Mouse (Mus musculus) retina, postnatal 7 days (tissue): Measurements from ENCODE around the gene Wdr24.

Source experiments
- DNase-seq: peaks from one replicate; pipeline ENCODE4 v3.0.0-alpha.2; 2012; ENCODE audit warnings: low read depth, low spot score

The Wdr24 gene

GRCm38 (mm10) chr17:25831451-25832281, 8.2 kb downstream of the Wdr24 start:
- no peak for DNase-seq

GRCm38 (mm10) chr17:25832436-25833290, 9.2 kb downstream of the Wdr24 start:
- peak; percentile 98 for DNase-seq

DNA sequence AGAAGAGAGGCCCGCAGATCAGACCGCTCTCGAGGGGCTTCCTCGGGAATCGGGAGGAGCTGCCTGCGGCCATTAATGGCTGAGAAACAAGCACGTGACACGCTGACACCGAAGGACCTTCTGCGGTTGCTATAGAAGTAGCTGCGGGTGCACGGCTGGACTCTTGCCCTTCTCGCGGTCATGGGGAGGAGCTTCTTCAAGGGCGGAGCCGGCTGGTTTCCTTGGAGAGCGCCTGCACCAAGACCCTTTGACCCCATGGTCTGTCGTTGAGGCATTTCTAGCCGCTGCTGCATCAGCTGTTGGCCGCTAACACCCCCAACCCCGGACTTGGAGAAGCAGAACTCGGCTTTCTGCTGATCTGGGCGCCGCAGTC, 9.8 kb downstream of the Wdr24 start, which contains the start of gene Stub1:
Gene Stub1 (minus strand): TSS at position 114 of the 373 bp plus-strand sequence.
- no peak for DNase-seq

DNA sequence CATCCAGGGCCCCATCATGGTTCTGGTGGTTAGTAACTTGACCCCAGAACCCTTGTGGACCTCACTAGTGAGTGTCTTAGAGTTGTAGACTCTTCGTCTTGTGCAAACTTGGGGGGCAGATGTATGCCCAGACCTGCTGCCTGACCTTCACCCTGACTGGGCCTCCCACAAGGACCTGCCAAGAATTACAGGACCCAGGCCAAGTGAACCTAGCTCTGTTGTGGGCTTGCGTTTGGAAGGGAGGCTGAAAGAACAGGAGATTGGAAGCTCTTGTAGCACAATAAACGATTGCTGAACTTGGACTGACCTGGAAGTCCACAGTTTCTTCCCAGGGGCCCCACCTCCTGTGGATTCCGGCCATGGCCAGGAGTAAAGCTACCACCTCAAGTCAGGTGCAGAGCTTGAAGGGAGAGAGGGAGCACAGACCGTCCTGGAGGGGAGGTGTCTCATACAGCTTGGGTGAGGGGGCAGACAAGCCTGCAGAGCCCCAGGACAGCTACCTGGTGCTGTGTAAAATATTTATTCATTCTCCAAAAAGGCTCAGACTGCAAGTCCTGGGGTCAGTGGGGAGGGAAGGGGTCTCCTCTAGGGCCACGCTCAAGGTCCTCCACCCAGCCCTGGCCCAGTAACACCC, 10.7 kb downstream of the Wdr24 start:
- no peak for DNase-seq

GRCm38 (mm10) chr17:25834595-25835222, 11.3 kb downstream of the Wdr24 start:
- DNase-seq: no peak

- DNase-seq: no peak
Observed at GRCm38 (mm10) chr17:25835301-25835700, 11.9 kb downstream of the Wdr24 start.

- no peak for DNase-seq
Observed at GRCm38 (mm10) chr17:25835816-25836215, 12.4 kb downstream of the Wdr24 start.

DNA sequence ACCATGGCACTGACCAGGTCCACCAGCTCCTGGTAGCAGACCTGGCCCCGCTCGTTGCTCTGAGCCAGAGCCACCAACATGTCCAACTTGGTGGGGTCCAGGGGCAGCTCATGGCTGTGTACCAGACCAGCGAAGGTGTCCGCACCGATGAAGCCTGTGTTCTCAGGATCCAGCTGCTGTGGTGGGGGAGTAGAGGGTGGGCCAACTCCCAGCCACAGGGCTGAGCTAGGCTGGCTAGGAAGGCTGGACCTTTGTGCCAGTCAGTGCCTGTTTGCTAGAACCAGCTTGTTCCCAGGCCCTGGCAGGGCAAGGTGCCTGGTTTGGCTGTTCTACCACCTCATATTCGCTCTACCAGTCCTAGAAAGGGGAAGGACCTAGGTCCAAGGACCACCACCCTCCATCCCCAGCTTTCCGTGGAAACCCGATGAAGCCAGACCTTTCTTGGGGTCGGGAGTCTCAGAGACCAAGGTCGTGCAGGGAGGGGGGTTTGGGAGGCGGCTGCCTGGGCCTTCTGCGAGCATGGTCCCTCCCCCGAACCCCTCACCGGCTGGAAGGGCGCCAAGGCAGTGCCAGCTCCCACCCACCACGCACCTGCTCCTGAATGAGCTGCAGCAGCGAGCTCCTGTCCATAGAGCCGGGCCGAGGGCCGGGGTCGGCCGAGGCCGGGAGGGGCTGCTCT, 13.1 kb downstream of the Wdr24 start:
- DNase-seq: no peak

DNA sequence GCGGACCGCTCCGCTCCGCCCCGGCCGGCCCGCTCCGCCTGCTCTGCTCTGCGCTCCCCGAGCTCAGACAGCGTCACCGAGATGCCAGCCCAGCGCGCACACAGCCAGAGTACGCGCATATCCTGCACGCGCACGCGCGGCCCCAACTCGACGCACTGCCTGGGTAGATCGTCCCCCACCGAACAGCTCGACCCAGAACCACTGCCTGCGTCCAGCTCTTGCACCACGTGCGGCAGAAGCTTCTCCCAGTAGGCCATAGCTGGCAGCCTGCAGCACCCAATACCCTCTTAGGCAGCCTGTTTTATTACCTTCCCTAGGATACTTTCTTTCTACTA, 13.6 kb downstream of the Wdr24 start, which contains the start of gene Rhbdl1:
Gene Rhbdl1 (minus strand): TSS at position 220 of the 335 bp plus-strand sequence.
- no peak for DNase-seq

DNA sequence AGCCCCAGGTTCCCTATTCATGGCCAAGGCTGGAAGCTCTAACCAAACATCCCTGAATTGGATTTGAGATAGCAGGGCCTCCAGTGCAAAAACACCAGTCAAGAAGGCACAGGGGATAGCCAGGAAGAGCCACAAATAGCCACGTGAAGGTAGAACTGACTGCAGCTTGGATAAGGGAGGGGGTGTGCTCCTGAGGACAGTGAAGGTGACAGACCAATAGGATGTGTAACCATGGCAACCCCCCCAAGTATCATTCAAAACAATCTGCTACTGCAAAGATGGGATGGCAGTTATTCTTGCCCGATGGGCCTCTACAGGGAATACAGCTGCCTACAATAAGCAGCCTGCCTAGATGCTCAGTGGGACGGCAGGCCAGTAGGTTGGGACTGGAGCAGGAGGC, 14.1 kb downstream of the Wdr24 start:
- DNase-seq: no peak

DNA sequence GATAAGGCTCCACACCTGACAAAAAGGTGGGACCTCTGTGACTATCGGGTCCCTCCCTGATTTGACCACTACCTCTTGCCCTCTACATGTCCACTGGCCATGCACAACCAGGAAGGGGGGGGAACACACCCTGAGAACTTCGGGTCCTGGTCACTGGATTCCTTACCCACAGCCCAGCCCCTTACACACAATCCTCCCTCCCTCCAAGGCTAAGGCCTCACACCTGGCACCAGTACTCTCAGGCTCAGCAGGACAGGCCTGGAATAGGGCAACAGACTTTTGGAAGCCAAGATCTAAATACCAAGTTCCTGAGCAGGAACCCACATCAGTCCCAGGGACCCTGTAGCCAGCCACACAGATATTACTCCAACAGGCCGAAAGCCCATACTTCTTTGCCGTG, 15.5 kb downstream of the Wdr24 start:
- DNase-seq: no peak

DNA sequence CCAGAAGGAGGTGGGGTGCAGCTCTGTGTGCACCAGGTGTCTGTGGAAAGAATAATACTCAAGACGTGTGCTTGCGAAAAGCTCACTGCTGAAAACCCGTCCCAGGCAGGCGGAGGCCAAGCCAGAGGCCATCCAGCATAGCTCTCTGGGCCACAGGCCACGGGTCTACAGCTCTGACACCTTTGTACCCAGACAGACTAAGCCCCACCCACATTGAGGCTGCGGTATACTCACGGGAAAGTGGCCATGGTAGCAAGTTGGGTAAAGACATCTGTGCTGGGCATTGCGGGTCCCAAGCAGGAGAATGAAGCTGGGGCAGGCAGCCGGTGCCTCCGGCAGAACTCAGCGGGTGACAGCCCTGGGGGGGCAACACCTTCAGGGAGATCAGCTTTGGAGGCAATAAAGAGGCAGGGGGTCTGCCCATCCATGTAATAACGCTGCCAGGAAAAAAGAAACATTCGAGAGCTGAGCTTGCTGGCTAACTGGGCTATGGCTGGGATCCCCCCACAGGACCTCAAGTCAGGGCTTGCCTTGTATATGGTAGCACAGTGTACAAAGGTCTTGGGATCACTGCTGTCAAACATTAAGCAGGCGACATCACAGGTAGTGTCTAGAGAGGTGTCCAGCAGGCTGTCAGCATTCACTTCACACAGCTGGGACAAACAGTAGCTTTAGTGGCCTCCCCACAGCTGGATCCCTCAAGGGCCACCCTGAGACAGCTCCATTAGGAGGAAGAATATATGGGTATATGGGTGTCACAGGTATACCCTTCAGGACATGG, 16.2 kb downstream of the Wdr24 start:
- DNase-seq: no peak

DNA sequence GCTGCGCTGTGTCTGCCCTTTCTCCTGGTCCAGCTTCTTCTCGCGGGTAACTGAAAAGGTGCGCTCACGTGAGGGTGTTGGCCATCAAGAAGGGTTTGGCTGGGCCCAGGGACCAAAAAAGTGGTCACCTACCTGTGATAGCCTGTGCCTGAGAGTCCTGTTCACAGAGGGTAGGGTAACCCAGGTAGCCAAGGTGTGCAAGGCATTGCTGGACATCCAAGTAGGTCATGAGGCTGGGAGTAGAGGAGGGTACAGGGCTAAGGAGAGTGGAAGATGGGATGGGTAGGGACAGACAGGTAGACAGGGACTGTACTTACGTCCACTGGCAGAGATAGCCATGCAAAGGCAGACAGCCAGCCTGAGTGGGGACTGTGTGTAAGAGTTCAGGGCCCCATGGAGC, 17.1 kb downstream of the Wdr24 start:
- no peak for DNase-seq

DNA sequence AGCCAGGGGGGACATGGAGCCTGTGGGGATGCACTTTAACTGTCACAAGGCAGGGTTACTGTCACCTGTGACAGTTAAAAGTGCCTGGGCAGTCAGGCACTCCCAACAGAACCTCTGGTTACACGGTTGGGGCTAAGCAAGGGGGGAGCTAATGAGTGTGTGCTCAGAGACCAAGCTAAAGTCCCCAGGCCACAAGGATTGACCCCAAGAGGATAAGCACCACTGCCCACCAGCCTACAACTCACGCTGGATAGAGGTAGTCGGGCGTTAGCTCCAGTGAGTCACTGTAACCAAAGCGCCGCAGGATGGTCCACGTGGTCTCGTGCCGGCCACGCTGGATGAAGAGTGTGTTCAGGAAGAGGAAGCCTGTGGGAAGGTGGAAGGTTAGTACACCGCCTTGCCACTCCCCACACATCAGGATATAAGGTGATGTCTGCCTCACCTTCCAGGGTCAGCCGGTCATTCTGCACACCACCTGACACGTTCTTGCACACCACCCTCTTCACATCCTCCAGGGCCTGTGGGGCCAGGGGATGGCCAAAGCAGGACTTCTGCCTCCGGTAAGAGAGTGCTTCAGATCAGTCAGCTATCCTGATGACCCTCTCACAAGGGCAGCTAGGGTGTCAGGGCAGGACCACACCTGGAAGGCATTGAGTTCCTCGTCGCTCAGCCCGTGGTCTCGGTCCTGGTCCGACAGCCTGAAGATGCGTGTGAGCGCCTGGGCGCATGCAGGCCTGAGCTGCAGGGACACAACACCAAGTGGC, 17.9 kb downstream of the Wdr24 start, which contains the start of gene Gm20683:
Gene Gm20683 (minus strand): TSS at position 647 of the 764 bp plus-strand sequence.
- DNase-seq: no peak

- no peak for DNase-seq
Observed at GRCm38 (mm10) chr17:25842509-25842908, 19.1 kb downstream of the Wdr24 start.

DNA sequence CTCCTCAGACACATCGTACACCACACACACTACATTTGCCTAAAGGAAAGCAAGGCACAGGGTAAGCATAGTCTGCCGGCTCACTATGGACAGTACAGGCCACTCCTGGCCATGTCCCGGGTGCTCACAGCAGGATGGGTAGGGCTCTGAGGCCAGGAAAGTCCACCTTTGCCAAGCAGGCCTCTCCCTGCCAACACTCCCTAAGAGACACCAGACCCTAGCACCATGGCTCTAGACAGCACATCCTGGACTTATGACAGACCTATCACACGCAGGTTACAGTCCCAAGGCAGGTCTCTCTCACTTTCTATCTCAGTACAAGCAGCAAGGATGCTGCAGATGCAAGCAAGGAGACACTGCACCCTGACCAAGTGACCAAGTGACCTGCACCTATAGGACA, 19.7 kb downstream of the Wdr24 start:
- no peak for DNase-seq

DNA sequence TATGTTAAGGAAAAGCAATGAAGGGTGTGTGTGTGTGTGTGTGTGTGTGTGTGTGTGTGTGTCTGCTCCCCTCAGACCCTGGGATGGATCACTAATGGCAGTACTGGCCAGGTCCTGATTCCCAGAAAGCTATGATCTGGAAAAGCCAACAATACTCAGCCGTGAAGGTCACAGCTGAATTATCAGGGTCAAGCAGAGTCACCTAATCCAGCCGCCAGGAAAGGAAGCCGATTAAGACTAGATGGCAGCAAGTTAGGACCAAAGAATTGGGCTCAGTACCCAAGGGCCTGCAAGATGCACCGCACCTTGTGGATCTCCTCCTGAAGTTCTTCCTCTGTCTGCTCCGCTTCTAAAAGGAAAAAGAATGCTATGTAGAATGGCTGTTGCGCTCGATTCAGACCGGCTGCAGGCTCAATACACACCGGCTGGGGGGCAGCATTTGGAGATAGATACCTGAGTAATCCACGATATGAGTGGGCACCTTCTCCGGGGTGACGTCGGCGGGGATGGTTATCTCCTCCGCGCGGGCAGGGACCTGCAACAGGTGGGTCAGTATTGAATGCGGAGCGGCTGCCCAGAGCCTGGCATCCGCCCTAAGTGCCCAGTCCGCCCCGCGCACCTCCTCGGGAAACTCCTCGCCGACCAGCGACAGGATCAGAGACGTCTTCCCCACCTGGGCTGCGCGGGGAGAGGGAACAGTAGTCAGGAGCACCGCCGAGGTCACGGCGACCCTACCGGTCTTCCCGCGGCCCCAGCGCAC, 20.4 kb downstream of the Wdr24 start:
- DNase-seq: no peak

DNA sequence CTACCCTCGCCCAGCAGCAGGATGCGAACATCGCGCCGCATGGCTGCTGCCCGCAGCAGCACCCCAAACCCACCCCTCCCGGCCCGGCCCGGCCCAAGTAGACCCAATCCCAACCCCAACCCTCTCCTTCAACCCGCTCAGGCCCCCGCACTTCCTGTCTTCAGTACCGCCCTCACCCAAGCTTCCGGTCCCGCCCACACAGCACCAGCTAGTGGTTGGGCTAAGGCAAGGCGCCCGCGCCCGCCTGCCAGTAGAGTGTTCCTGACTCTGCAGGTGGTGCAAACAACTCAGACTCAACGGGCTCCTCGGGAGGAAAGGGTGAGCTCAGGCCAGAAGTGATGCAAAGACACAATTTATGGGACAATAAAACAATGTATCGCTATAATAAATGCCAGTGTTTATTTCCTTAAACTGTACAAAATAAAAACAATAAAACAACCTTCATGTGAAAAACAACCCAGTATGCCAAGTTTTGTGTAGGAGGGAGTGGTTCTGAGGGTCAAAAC, 21.0 kb downstream of the Wdr24 start, which contains the start of gene Rhot2:
Gene Rhot2 (minus strand): TSS at position 456 of the 506 bp plus-strand sequence.
- peak; percentile 91 for DNase-seq
